Mouse (Mus musculus) kidney, embryonic 14.5 days (tissue): ENCODE data around the gene Ppfibp1. TPM values are rescaled to one million over a fixed set of nuclear protein-coding genes. Genes with fewer than 3 reads are reported as not detected.

Source experiments
- ATAC-seq: fragments of 200-750 bp; cut with Nextera tagmentation; 2 replicates; pipeline ENCODE4 v1.8.0; 2017; ENCODE audit warnings: moderate number of reproducible peaks, mild to moderate bottlenecking, moderate TSS enrichment, moderate library complexity; ENCODE audit not compliant: low FRiP score, low TSS enrichment
- H3K27ac ChIP-seq: fragments of 300-500 bp; sonication (generic); 2 replicates; pipeline ENCODE4 v1.5.1; 2014; ENCODE audit warnings: low read depth, mild to moderate bottlenecking, low read length, moderate library complexity, mixed read lengths
- H3K27me3 ChIP-seq: fragments of 300-500 bp; sonication (generic); 2 replicates; pipeline ENCODE4 v1.6.1; 2014; ENCODE audit warnings: mild to moderate bottlenecking, low read length; ENCODE audit not compliant: control insufficient read depth, insufficient read depth
- H3K36me3 ChIP-seq: fragments of 300-500 bp; sonication (generic); 2 replicates; pipeline ENCODE4 v1.6.1; 2014; ENCODE audit warnings: low read length, mixed read lengths; ENCODE audit not compliant: control insufficient read depth, insufficient read depth
- H3K4me1 ChIP-seq: fragments of 300-500 bp; sonication (generic); 2 replicates; pipeline ENCODE4 v1.6.1; 2014; ENCODE audit warnings: low read length, mixed read lengths; ENCODE audit not compliant: control insufficient read depth, insufficient read depth
- H3K4me2 ChIP-seq: fragments of 300-500 bp; sonication (generic); replicated peaks from 2 replicates; pipeline ENCODE4 v1.6.1; 2014; ENCODE audit warnings: low read depth, mild to moderate bottlenecking, low read length
- H3K4me3 ChIP-seq: fragments of 300-500 bp; sonication (generic); 2 replicates; pipeline ENCODE4 v1.5.1; 2014; ENCODE audit warnings: mild to moderate bottlenecking, low read length
- H3K9ac ChIP-seq: fragments of 300-500 bp; sonication (generic); 2 replicates; pipeline ENCODE4 v1.6.1; 2014; ENCODE audit warnings: low read depth, mild to moderate bottlenecking, low read length, moderate library complexity
- H3K9me3 ChIP-seq: fragments of 300-500 bp; sonication (generic); 2 replicates; pipeline ENCODE4 v1.6.1; 2016; ENCODE audit warnings: low read length; ENCODE audit not compliant: control insufficient read depth
- WGBS: fragments of 180-500 bp; shearing (Covaris S2); extraction: QIAGEN DNeasy Blood & Tissue Kit; methylation state at CpG from one replicate; pipeline ENCODE4 v1.1.7; 2014; 5-methylcytosine and 5-hydroxymethylcytosine counted together
- polyA plus RNA-seq: library from polyadenylated mRNA; unstranded; fragments of >200 nt; fragmentation: Nextera tagmentation; extraction: Ambion mirVana; gene quantifications from 2 replicates; pipeline ENCODE4 v1.2.1, GENCODE M21; 2014

Gene Ppfibp1
- polyA plus RNA-seq, 1 experiment from 2014 or later = 80.1 TPM

DNA sequence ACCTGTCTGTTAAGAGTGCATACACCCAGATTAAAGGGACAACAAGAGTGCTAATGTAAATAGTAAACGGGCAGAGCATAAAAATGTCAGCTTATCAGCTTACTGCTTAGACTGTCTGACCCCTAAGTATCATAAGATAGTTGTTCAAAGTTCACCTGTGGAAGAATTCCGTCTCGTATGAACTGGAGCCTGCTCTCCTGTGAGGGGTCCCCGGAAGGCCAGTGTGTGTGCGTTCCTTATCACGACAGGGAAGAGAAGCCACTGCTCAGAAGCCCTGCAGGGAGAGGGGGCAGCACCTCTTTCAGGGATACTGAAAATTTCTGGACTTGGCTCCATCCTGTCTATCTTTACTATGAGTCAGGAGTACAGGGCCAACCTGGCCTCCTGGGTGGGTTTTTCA is 108.7 kb downstream of the Ppfibp1 start:
- no peak for ATAC-seq
- 85% methylated on average over 6 of the region's 6 CpGs for WGBS
- no peaks in the 10 kb centered on the region for H3K27me3 ChIP-seq
- H3K27ac ChIP-seq = no peak overlapping the region
- no peaks in the 10 kb centered on the region for H3K9me3 ChIP-seq
- no peaks in the 10 kb centered on the region for H3K4me1 ChIP-seq
- H3K4me2 ChIP-seq = no peak overlapping the region
- H3K9ac ChIP-seq = no peak overlapping the region
- H3K4me3 ChIP-seq = no peak overlapping the region
- peaks cover 39% of the 10 kb centered on the region for H3K36me3 ChIP-seq

GRCm38 (mm10) chr6:146998710-146999109 is 110.4 kb downstream of the Ppfibp1 start:
- Histone ChIP-seq H3K4me3 (no peak overlapping the region), H3K4me2 (no peak overlapping the region), H3K9ac (no peak overlapping the region), H3K27ac (no peak overlapping the region), H3K27me3 (no peaks in the 10 kb centered on the region), H3K4me1 (no peaks in the 10 kb centered on the region), H3K36me3 (peaks cover 49% of the 10 kb centered on the region), H3K9me3 (no peaks in the 10 kb centered on the region)
- ATAC-seq = no peak
- WGBS = 88% methylated on average over 4 of the region's 4 CpGs

DNA sequence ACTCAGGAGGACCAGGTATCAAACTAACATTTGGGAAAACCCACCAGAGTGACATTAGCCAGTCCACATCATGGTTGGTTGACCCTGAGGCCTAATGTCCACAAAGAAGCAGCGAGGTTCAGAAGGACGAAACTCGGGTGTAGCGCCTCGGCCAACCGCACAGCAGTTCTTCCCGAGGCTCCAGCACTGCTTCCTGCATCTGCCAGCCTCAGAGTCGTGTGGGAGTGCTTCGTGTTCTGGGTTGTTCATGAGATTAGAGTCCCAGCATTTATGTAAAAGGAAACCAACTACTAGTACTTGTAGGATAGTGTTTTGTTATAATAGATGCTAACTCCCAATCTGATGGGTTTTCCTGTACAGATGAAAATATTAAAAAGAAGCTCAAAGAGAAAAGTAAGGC is 111.0 kb downstream of the Ppfibp1 start:
- Histone ChIP-seq H3K9ac (no peak overlapping the region), H3K4me3 (no peak overlapping the region), H3K36me3 (peaks cover 49% of the 10 kb centered on the region), H3K4me1 (no peaks in the 10 kb centered on the region), H3K27me3 (no peaks in the 10 kb centered on the region), H3K4me2 (no peak overlapping the region), H3K9me3 (no peaks in the 10 kb centered on the region), H3K27ac (no peak overlapping the region)
- 68% methylated on average over 9 of the region's 9 CpGs for WGBS
- ATAC-seq = no peak

GRCm38 (mm10) chr6:146999755-147000154 is 111.5 kb downstream of the Ppfibp1 start:
- ATAC-seq = 0 out of 2 replicates have a peak, but pooled peaks have one; percentile 46
- Histone ChIP-seq H3K4me3 (no peak overlapping the region), H3K9ac (no peak overlapping the region), H3K27me3 (no peaks in the 10 kb centered on the region), H3K4me1 (no peaks in the 10 kb centered on the region), H3K4me2 (no peak overlapping the region), H3K9me3 (no peaks in the 10 kb centered on the region), H3K36me3 (peaks cover 50% of the 10 kb centered on the region), H3K27ac (no peak overlapping the region)
- WGBS = 31% methylated on average over 2 of the region's 2 CpGs

GRCm38 (mm10) chr6:147008148-147008547 is 119.9 kb downstream of the Ppfibp1 start:
- 63% methylated on average over 3 of the region's 3 CpGs for WGBS
- Histone ChIP-seq H3K9ac (no peak overlapping the region), H3K36me3 (peaks cover 48% of the 10 kb centered on the region)

GRCm38 (mm10) chr6:147010358-147010757 is 122.1 kb downstream of the Ppfibp1 start:
- H3K27ac ChIP-seq = no peak overlapping the region
- H3K4me3 ChIP-seq = no peak overlapping the region
- no peaks in the 10 kb centered on the region for H3K9me3 ChIP-seq
- H3K36me3 ChIP-seq = peaks cover 47% of the 10 kb centered on the region
- ATAC-seq = no peak
- WGBS = 83% methylated on average over 6 of the region's 6 CpGs
- H3K4me1 ChIP-seq = no peaks in the 10 kb centered on the region
- no peaks in the 10 kb centered on the region for H3K27me3 ChIP-seq
- no peak overlapping the region for H3K9ac ChIP-seq
- H3K4me2 ChIP-seq = no peak overlapping the region

More at GRCm38 (mm10) chr6:147008148-147008547, 119.9 kb downstream of the Ppfibp1 start:
- Histone ChIP-seq H3K9me3 (no peaks in the 10 kb centered on the region), H3K27ac (no peak overlapping the region), H3K4me2 (no peak overlapping the region), H3K4me3 (no peak overlapping the region), H3K4me1 (no peaks in the 10 kb centered on the region), H3K27me3 (no peaks in the 10 kb centered on the region)
- no peak for ATAC-seq

GRCm38 (mm10) chr6:147010811-147011520 is 122.7 kb downstream of the Ppfibp1 start:
- Histone ChIP-seq H3K9me3 (no peaks in the 10 kb centered on the region), H3K36me3 (peaks cover 45% of the 10 kb centered on the region), H3K27ac (no peak overlapping the region), H3K4me1 (no peaks in the 10 kb centered on the region), H3K4me2 (no peak overlapping the region), H3K4me3 (no peak overlapping the region), H3K27me3 (no peaks in the 10 kb centered on the region), H3K9ac (no peak overlapping the region)
- 74% methylated on average over 15 of the region's 15 CpGs for WGBS
- no peak for ATAC-seq

- H3K4me2 ChIP-seq = no peak overlapping the region
- no peaks in the 10 kb centered on the region for H3K27me3 ChIP-seq
- no peak overlapping the region for H3K27ac ChIP-seq
- H3K4me1 ChIP-seq = no peaks in the 10 kb centered on the region
- H3K9ac ChIP-seq = no peak overlapping the region
- no peaks in the 10 kb centered on the region for H3K9me3 ChIP-seq
- peaks cover 47% of the 10 kb centered on the region for H3K36me3 ChIP-seq
- H3K4me3 ChIP-seq = no peak overlapping the region
- 66% methylated on average over 6 of the region's 6 CpGs for WGBS
- ATAC-seq = no peak
Measured at GRCm38 (mm10) chr6:147011555-147011954, 123.3 kb downstream of the Ppfibp1 start.

- Histone ChIP-seq H3K27ac (no peak overlapping the region), H3K4me2 (no peak overlapping the region)
Measured at GRCm38 (mm10) chr6:147011977-147012376, 123.7 kb downstream of the Ppfibp1 start.

More at GRCm38 (mm10) chr6:147011977-147012376, 123.7 kb downstream of the Ppfibp1 start:
- Histone ChIP-seq H3K4me1 (no peaks in the 10 kb centered on the region), H3K27me3 (no peaks in the 10 kb centered on the region), H3K9me3 (no peaks in the 10 kb centered on the region), H3K4me3 (no peak overlapping the region), H3K9ac (no peak overlapping the region), H3K36me3 (peaks cover 48% of the 10 kb centered on the region)
- WGBS = 77% methylated on average over 6 of the region's 6 CpGs
- no peak for ATAC-seq
